Mouse (Mus musculus) limb, embryonic 14.5 days (tissue): Measurements from ENCODE around the gene Cklf. TPM values are rescaled to one million over a fixed set of nuclear protein-coding genes. Genes with fewer than 3 reads are reported as not detected.

Experiments used
- ATAC-seq: fragments of 200-750 bp; cut with Nextera tagmentation; 2 replicates; pipeline ENCODE4 v1.8.0; 2017; ENCODE audit warnings: low read depth, moderate number of reproducible peaks, moderate TSS enrichment; ENCODE audit not compliant: low FRiP score
- DNase-seq: peaks from one replicate; pipeline ENCODE4 v3.0.0-alpha.2; 2015; ENCODE audit warnings: low spot score
- H3K27ac ChIP-seq: fragments of 300-500 bp; sonication (generic); replicated peaks from 2 replicates; pipeline ENCODE4 v1.5.1; 2014; ENCODE audit warnings: low read depth, mild to moderate bottlenecking, low read length, moderate library complexity, mixed read lengths
- H3K27me3 ChIP-seq: fragments of 300-500 bp; sonication (generic); 2 replicates; pipeline ENCODE4 v1.6.1; 2014; ENCODE audit warnings: low read length, mixed read lengths; ENCODE audit not compliant: control insufficient read depth, insufficient read depth
- H3K36me3 ChIP-seq: fragments of 300-500 bp; sonication (generic); 2 replicates; pipeline ENCODE4 v1.6.1; 2014; ENCODE audit warnings: mild to moderate bottlenecking, low read length, moderate library complexity, mixed read lengths; ENCODE audit not compliant: control insufficient read depth, insufficient read depth
- H3K4me1 ChIP-seq: fragments of 300-500 bp; sonication (generic); 2 replicates; pipeline ENCODE4 v1.6.1; 2014; ENCODE audit warnings: antibody characterized with exemption, low read length, mixed read lengths; ENCODE audit not compliant: control insufficient read depth, insufficient read depth
- H3K4me2 ChIP-seq: fragments of 300-500 bp; sonication (generic); replicated peaks from 2 replicates; pipeline ENCODE4 v1.6.1; 2014; ENCODE audit warnings: low read depth, mild to moderate bottlenecking, low read length, moderate library complexity; ENCODE audit not compliant: severe bottlenecking
- H3K4me3 ChIP-seq: fragments of 300-500 bp; sonication (generic); replicated peaks from 2 replicates; pipeline ENCODE4 v1.5.1; 2014; ENCODE audit warnings: low read length
- H3K9ac ChIP-seq: fragments of 300-500 bp; sonication (generic); 2 replicates; pipeline ENCODE4 v1.6.1; 2014; ENCODE audit warnings: mild to moderate bottlenecking, low read depth, low read length, moderate library complexity; ENCODE audit not compliant: severe bottlenecking
- H3K9me3 ChIP-seq: fragments of 300-500 bp; sonication (generic); 2 replicates; pipeline ENCODE4 v1.6.1; 2016; ENCODE audit warnings: low read length; ENCODE audit not compliant: control insufficient read depth
- POLR2A ChIP-seq: fragments of 200-500 bp; IDR thresholded peaks from 2 replicates; pipeline ENCODE4 v1.8.0; 2012; ENCODE audit warnings: inconsistent platforms, mild to moderate bottlenecking, moderate library complexity, borderline replicate concordance; ENCODE audit not compliant: insufficient read depth, insufficient read length; ENCODE audit errors: extremely low read depth
- WGBS: fragments of 180-500 bp; shearing (Covaris S2); extraction: QIAGEN DNeasy Blood & Tissue Kit; methylation state at CpG from one replicate; pipeline ENCODE4 v1.1.7; 2014; 5-methylcytosine and 5-hydroxymethylcytosine counted together
- polyA plus RNA-seq, 2 experiments: library from polyadenylated mRNA; depleted of rRNA in 1 of 2; stranded (reverse) in 1 of 2; unstranded in 1 of 2; fragments of >200 nt; fragmentation: Nextera tagmentation in 1 of 2; extraction: Ambion mirVana in 1 of 2; gene quantifications; 2 replicates each; pipeline versions ENCODE4 v1.2.1 to v1.2.3; 2012 to 2014

The Cklf gene
- polyA plus RNA-seq (2012; rRNA removed) (49.2 and 56.0 TPM in 2 replicates), polyA plus RNA-seq (2014; fragmentation: Nextera tagmentation; extraction: Ambion mirVana) (36.9 and 42.2 TPM in 2 replicates)

GRCm38 (mm10) chr8:104250439-104251367 is at the start of gene Cklf:
TSS of gene Cklf (plus strand) at chr8:104250861.
- H3K4me2 ChIP-seq = peak within 1 kb of the TSS; percentile 86
- WGBS = 4% methylated on average over 41 of the region's 41 CpGs
- peak; percentile 92 for DNase-seq

GRCm38 (mm10) chr8:104201622-104202021 is 49.0 kb upstream of the Cklf start:
- Histone ChIP-seq H3K36me3 (no peaks in the 10 kb centered on the region), H3K27me3 (no peaks in the 10 kb centered on the region), H3K9me3 (no peaks in the 10 kb centered on the region), H3K4me2 (no peak overlapping the region), H3K4me3 (no peak overlapping the region), H3K27ac (no peak overlapping the region), H3K4me1 (no peaks in the 10 kb centered on the region), H3K9ac (no peak overlapping the region)
- DNase-seq (no peak), ATAC-seq (no peak)
- TF ChIP-seq POLR2A = no peak
- 61% methylated on average over 3 of the region's 3 CpGs for WGBS

More at GRCm38 (mm10) chr8:104250439-104251367, at the start of gene Cklf:
- H3K27me3 ChIP-seq = no peaks in the 10 kb centered on the region
- no peaks in the 10 kb centered on the region for H3K36me3 ChIP-seq
- ATAC-seq = peak; percentile 83
- H3K9me3 ChIP-seq = no peaks in the 10 kb centered on the region
- H3K4me3 ChIP-seq = peak within 1 kb of the TSS; percentile 56
- H3K27ac ChIP-seq = peak within 1 kb of the TSS; percentile 75
- peak; percentile 88; the same call in 1 of the 2 replicates for TF ChIP-seq POLR2A
- peak within 1 kb of the TSS; percentile 58 for H3K9ac ChIP-seq
- H3K4me1 ChIP-seq = peaks cover 10% of the 10 kb centered on the region

GRCm38 (mm10) chr8:104202320-104202719 is 48.3 kb upstream of the Cklf start:
- no peak for TF ChIP-seq POLR2A
- no peak overlapping the region for H3K9ac ChIP-seq
- H3K36me3 ChIP-seq = no peaks in the 10 kb centered on the region
- DNase-seq = no peak
- no peak for ATAC-seq
- no peaks in the 10 kb centered on the region for H3K9me3 ChIP-seq
- no peak overlapping the region for H3K4me3 ChIP-seq
- WGBS = 82% methylated on average over 4 of the region's 4 CpGs
- no peaks in the 10 kb centered on the region for H3K27me3 ChIP-seq
- no peak overlapping the region for H3K4me2 ChIP-seq
- no peaks in the 10 kb centered on the region for H3K4me1 ChIP-seq
- no peak overlapping the region for H3K27ac ChIP-seq

GRCm38 (mm10) chr8:104205292-104205691 is 45.4 kb upstream of the Cklf start:
- Histone ChIP-seq H3K36me3 (no peaks in the 10 kb centered on the region), H3K27ac (no peak overlapping the region), H3K27me3 (no peaks in the 10 kb centered on the region), H3K9ac (no peak overlapping the region), H3K4me1 (no peaks in the 10 kb centered on the region), H3K4me2 (no peak overlapping the region), H3K9me3 (no peaks in the 10 kb centered on the region), H3K4me3 (no peak overlapping the region)
- no peak for ATAC-seq
- WGBS = 70% methylated on average over 3 of the region's 3 CpGs
- TF ChIP-seq POLR2A = no peak
- DNase-seq = no peak

GRCm38 (mm10) chr8:104217601-104218000 is 33.1 kb upstream of the Cklf start:
- H3K27ac ChIP-seq = no peak overlapping the region

More at GRCm38 (mm10) chr8:104217601-104218000, 33.1 kb upstream of the Cklf start:
- 89% methylated on average over 5 of the region's 5 CpGs for WGBS
- H3K36me3 ChIP-seq = no peaks in the 10 kb centered on the region
- H3K4me1 ChIP-seq = no peaks in the 10 kb centered on the region
- H3K9ac ChIP-seq = no peak overlapping the region
- H3K4me3 ChIP-seq = no peak overlapping the region
- no peaks in the 10 kb centered on the region for H3K9me3 ChIP-seq
- no peak for TF ChIP-seq POLR2A
- no peaks in the 10 kb centered on the region for H3K27me3 ChIP-seq
- ATAC-seq (no peak), DNase-seq (no peak)
- no peak overlapping the region for H3K4me2 ChIP-seq
